Mouse (Mus musculus): ENCODE measurements around the gene Efl1.
"Not testable (repeated sequence)": the region's sequence is repeated elsewhere in the genome, so short reads cannot be mapped to it uniquely, and the experiment has no call there.

DNA sequence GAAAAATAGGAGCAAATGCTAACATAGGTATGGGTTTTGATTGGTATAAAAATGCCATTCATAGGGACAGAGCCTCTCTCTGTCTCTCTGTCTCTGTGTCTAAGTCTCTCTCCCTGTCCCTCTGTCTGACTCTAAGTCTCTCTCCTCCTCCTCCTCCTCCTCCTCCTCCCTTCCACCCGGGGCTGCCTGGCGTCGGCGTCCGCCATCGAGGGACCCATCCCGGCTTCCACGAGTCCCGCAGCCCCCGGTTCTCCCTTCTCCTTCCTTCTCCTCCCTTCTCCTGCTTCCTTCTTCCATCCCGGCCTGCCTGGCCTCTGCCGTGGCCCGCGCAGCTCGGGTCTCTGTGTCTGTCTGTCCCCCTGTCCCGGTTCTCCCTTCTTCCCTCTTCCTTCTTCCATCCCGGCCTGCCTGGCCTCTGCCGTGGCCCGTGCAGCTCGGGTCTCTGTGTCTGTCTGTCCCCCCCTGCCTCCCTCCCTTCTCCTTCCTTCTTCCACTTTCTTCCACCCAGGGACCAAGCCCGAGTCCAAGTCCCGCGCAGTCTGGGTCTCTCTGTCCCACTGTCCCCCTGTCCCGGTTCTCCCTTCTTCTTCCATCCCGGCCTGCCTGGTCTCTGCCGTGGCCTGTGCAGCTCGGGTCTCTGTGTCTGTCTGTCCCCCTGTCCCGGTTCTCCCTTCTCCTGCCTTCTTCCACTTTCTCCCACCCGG lies 122.7 kb downstream of the Efl1 start:
- TF ChIP-seq E2F4 (IDR thresholded peaks at IDR 0.05; ENCODE audit: insufficient replicate concordance, low read depth, low read length); EP300 (IDR thresholded peaks at IDR 0.05; ENCODE audit: low read length); POLR2A (IDR thresholded peaks at IDR 0.05; ENCODE audit: low read depth, low read length); CTCF (conservative IDR thresholded peaks at IDR 0.05 in 1 of 2, IDR thresholded peaks at IDR 0.05 in 1 of 2; ENCODE audit: low read depth in 2 of 2, low read length in 2 of 2); BHLHE40 (IDR thresholded peaks at IDR 0.05; ENCODE audit: low read depth, low read length); KAT2A (IDR thresholded peaks at IDR 0.05; ENCODE audit: insufficient replicate concordance, low read length); MAX (IDR thresholded peaks at IDR 0.05; ENCODE audit: low read length): not testable (repeated sequence)
